Mouse (Mus musculus): ENCODE data around the gene Ppp1r1b. TPM values are rescaled to one million over a fixed set of nuclear protein-coding genes. Genes with fewer than 3 reads are reported as not detected.

Gene Ppp1r1b
- total RNA-seq, 2 experiments from 2014 or later = 0.20 to 0.29 TPM

DNA sequence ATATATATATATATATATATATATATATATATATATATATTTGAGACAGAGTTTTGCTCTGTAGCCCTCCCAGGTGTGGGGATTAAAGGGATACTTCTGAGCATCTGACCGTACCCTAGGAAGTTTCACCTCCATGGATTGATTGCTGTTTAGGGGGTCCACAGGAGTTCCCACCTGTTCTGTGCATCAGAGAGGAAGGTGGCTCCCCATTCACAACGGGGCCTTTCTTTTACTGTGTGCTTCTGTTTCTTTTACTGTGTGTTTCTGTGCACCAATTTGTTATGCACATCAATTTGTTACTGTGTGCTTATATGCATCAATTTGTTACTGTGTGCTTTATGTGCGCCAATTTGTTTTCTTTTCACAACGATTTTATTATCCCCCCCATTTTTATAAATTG is 7.0 kb upstream of the Ppp1r1b start:
- no peak for DNase-seq
- intact Hi-C loops (cut with DNase I; ENCODE audit: low total_unique reads) = loop anchor here (5.0 kb wide), 2 partner anchors 96 to 116 kb away; partner anchors contain the start of gene Mien1

DNA sequence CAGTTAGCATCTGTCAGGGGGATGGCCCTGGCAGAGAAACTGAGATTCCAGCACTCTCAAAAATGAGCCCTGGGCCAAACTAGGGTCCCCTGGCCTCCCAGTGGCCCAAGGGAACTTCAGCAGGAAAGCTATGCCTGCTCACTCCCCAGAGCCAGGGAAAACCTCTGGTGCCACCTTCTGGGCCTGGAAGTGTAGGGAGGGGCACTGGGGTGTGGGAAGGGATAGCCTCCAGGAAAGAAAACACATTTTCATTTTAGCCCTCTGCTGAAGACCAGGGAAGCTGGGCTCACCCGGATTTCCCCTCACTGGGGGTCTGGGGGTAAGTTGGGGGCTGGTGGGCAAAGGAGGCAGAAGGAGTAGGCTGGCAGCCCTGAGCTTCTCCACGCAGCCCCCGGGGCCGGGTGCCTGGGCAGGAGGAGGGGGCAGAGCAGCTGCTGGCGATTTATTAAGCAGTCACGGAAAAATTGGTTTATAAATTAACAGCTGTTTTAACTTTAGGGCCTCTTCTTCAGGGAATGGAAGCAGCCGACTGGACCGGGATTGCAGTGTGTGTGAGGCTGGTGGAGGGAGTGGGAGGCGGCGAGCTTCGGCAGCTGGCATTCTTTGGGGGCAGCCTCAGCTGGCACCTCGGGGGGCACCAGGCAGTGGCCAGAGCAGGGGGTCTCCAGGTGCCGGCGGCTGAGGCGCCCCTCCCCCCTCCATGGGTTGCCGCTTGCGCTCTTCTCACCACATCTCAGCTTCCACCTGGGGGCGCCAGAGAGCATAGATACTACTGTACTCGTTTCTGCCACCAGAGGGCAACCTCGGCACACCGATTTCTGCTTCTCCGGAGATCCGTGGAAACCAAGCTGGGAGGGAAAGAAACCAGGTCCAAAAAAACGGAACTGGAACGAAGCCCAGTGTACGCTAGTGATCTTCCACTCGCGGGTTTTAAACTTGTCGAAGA is 5.9 kb upstream of the Ppp1r1b start:
- intact Hi-C loops (cut with DNase I; ENCODE audit: low total_unique reads) = loop anchor here (5.0 kb wide), 2 partner anchors 95 to 115 kb away; partner anchors contain the start of gene Mien1
- peak; percentile 85 for DNase-seq

GRCm38 (mm10) chr11:98345253-98345652 is 3.0 kb upstream of the Ppp1r1b start:
- peak; percentile 66 for DNase-seq
- intact Hi-C loops (cut with DNase I; ENCODE audit: low total_unique reads) = loop anchor here (5.0 kb wide), 2 partner anchors 42 to 78 kb away; partner anchors contain the start of gene Pnmt

- no peak for DNase-seq
- intact Hi-C loops (cut with DNase I; ENCODE audit: low total_unique reads) = loop anchor here (5.0 kb wide), 2 partner anchors 41 to 79 kb away; partner anchors contain the start of gene Pnmt
Observed at GRCm38 (mm10) chr11:98346168-98346567, 2.0 kb upstream of the Ppp1r1b start.

GRCm38 (mm10) chr11:98347385-98348082 is 670 bp upstream of the Ppp1r1b start:
- no peak for DNase-seq
- intact Hi-C loops (cut with DNase I; ENCODE audit: low total_unique reads) = loop anchor here (5.0 kb wide), 2 partner anchors 40 to 80 kb away; partner anchors contain the start of gene Pnmt

DNA sequence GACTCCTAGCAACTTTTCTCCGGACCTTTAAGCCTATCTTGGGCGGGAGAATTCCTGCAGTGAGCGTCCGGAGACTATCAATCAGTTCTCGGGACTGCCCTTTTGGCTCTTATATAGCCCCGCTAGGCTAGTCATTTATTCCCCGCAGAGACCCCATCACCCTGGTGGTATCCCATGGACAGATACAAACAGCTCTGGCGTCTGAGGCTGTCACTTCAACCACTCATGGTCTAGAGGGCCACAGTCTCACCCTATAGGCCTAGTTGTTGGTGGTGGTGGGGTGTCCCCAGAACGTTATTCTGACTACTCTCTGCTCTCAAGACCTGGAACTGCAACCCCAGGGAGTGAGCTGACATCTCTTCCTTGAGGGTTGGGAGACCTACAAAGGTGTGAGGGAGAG is 1.1 kb downstream of the Ppp1r1b start:
- no peak for DNase-seq
- intact Hi-C loops (cut with DNase I; ENCODE audit: low total_unique reads) = loop anchor here (5.0 kb wide), 2 partner anchors 38 to 82 kb away; partner anchors contain the start of gene Pnmt

GRCm38 (mm10) chr11:98352272-98352990 is 4.2 kb downstream of the Ppp1r1b start:
- DNase-seq = no peak
- intact Hi-C loops (cut with DNase I; ENCODE audit: low total_unique reads) = no loop called here

DNA sequence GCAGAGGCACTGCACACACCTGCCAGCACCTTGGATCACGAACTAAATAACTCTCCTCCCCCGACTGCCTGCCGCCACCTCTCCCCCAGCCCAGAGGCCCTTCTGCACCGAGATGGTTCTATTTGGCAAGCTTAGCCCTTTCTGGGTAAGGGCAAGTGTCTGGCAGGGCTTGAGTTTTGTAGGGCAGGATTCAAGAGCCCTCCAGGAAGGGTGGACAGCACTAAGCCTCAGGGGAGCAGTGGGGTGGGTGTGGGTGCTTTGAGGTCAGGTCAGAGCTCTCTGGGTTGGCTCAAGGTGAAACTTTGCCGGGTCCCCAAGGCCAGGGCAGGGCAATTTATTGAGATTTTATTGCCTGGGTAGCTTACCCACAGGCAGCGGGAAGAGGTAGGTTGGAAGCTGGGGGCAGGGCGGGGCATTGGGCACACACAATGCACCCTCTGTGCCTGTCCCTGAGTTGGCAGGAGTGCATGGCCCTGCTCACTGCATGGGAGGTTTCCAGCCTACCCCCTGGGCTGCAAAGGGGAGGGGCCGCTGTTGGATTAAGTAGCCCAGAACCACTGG is 5.5 kb downstream of the Ppp1r1b start:
- no peak for DNase-seq
- intact Hi-C loops (cut with DNase I; ENCODE audit: low total_unique reads) = no loop called here

- intact Hi-C loops (cut with DNase I; ENCODE audit: low total_unique reads) = no loop called here
- no peak for DNase-seq
Observed at GRCm38 (mm10) chr11:98354445-98354844, 6.2 kb downstream of the Ppp1r1b start.

DNA sequence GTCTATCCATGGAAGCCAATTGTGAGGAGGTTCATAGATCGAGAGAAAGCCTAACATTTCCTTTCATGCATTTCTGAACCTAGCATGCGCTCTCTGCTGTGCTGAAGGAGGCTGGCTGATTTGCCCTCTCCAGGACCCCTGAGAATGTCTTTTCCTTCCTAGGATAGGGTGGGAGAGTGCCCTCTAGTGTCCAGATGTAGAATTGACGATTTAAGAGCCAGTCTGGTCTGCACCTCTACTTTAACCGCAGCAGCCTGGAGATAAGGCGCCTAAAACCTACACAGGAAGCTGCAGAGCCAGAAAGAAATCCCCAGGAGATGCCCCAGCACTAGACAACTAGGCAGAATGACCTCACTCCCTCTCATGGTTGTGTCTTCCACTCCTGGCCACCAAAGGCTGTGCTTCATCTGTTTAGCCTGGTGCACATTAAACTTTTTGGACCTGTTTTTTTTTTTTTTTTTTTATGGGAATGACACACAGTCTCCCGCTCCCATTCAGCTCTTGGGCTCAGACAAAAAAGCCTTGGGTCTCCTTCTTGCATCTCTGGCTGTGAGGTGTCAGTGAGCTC is 7.6 kb downstream of the Ppp1r1b start:
- intact Hi-C loops (cut with DNase I; ENCODE audit: low total_unique reads) = no loop called here
- DNase-seq = no peak

GRCm38 (mm10) chr11:98356625-98357394 is 8.6 kb downstream of the Ppp1r1b start:
- intact Hi-C loops (cut with DNase I; ENCODE audit: low total_unique reads) = no loop called here
- DNase-seq = no peak

- DNase-seq = no peak
- intact Hi-C loops (cut with DNase I; ENCODE audit: low total_unique reads) = no loop called here
Observed at GRCm38 (mm10) chr11:98357396-98358160, 9.4 kb downstream of the Ppp1r1b start.

GRCm38 (mm10) chr11:98358161-98359083 is 10.2 kb downstream of the Ppp1r1b start, which contains the start of gene Stard3:
Gene Stard3, plus strand, starts transcription at chr11:98358368.
- peak; percentile 94 for DNase-seq
- intact Hi-C loops (cut with DNase I; ENCODE audit: low total_unique reads) = no loop called here

DNA sequence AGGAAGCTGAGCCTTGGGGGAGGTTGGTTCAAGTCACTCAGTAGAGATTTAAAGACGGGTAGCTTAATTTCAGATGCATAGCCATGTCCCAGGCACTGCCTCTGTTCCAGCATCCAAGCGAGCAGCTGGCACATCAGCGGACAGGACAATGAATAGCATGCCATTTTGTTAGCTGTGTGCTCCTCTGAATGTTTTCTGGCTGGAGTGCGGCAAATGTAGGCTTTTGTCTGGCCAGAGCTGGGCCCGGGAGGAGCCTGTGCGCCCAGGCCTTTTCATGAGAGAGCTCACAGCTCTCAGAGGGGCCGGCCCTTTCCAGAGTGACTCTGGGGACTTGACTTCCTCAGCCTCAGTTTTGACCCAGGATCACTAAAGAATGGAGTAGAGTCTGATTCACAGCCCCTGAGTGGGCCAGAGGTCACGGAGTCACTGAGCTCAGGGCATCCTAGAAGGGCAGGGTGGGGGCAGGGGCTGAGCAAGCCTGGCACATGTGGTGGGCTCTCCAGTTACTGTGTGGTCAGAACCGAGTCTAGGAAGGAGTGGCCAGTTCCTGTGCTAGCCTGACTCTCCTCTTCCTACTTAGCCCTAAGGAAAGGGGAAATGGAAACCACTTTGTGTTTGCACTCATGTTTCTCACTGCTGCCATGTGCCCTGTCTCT is 12.8 kb downstream of the Ppp1r1b start:
- DNase-seq = no peak
- intact Hi-C loops (cut with DNase I; ENCODE audit: low total_unique reads) = no loop called here

DNA sequence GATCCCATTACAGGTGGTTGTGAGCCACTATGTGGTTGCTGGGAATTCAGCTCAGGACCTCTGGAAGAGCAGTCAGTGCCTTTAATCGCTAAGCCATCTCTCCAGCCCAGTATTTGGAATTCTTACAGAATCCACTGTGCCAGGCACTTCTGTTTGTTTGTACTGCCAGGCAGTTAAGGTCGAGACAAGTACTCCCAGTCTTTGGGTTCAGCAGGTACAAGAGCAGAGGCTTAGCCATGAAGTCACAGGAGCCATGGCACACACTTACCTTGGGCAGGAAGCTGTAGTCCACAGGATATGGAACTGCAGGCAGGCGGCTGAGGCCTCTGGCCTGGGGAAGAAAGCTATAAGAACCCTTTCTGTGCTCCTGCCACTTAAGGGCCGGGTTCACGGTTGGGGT is 15.6 kb downstream of the Ppp1r1b start:
- DNase-seq = no peak
- intact Hi-C loops (cut with DNase I; ENCODE audit: low total_unique reads) = no loop called here

DNA sequence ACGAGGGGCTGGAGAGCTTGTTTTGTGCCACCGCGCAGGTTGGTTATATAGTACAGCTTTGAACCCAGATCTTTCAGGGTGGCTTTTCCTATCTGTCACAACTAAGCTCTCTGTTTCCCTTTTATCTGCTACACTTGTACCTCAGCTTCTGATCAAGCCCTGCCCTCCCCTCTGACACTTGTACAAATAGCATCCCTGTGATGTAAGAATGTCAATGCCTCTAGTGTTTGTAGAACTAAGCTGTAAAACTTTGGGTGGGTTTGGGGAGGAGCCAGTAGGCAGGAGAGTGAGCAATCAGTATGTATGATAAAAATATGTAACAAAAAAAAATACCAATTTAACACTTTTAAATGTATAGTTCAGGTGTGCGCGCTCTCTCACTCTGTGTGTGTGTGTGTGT is 16.2 kb downstream of the Ppp1r1b start:
- intact Hi-C loops (cut with DNase I; ENCODE audit: low total_unique reads) = no loop called here
- DNase-seq = no peak

Data from gastrocnemius, postnatal 14 days (tissue).